Mouse (Mus musculus) B cell, adult 67 days (primary cell): ENCODE measurements around the gene Cd180. TPM values are rescaled to one million over a fixed set of nuclear protein-coding genes. Genes with fewer than 3 reads are reported as not detected.

Experiments
- total RNA-seq, 2 experiments: library from RNA; stranded (reverse); gene quantifications; 4 replicates each; pipeline ENCODE4 v1.2.4; 2023

Gene Cd180
- total RNA-seq = 100 to 1,000 TPM; 585 to 685 TPM

GRCm38 (mm10) chr13:102693341-102693801, at the start of gene Cd180:
TSS of gene Cd180 (plus strand) at chr13:102693558.

